Mouse (Mus musculus) myocyte (in vitro differentiated cells): ENCODE measurements around the gene Snrpc. TPM values are rescaled to one million over a fixed set of nuclear protein-coding genes. Genes with fewer than 3 reads are reported as not detected.

ENCODE experiments used
- polyA plus RNA-seq: library from polyadenylated mRNA; unstranded; fragments of >200 nt; fragmentation: generic; extraction: Trizol; gene quantifications from one replicate; pipeline ENCODE4 v1.2.1, GENCODE M21; 2012; ENCODE audit warnings: missing spikeins

The Snrpc gene
- polyA plus RNA-seq, 1 experiment, result 251 TPM

Other genes starting within 250 kb of the Snrpc start
- gene Nudt3, start 214.7 kb upstream of the Snrpc start, polyA plus RNA-seq, result 142 TPM
- not detected for gene RPS10-NUDT3, start 202.9 kb upstream of the Snrpc start, polyA plus RNA-seq
- gene Rps10, start 201.5 kb upstream of the Snrpc start, polyA plus RNA-seq, result 3,606 TPM
- 3.0 TPM for gene Pacsin1, start 182.6 kb upstream of the Snrpc start, polyA plus RNA-seq
- gene Spdef, start 109.2 kb upstream of the Snrpc start, polyA plus RNA-seq, result 0.05 TPM
- 79.4 TPM for gene D17Wsu92e, start 17.5 kb upstream of the Snrpc start, polyA plus RNA-seq
- gene Uhrf1bp1, start 18.3 kb downstream of the Snrpc start, polyA plus RNA-seq, result 16.4 TPM
- 10.0 TPM for gene Anks1, start 71.2 kb downstream of the Snrpc start, polyA plus RNA-seq
- gene Taf11, start 71.7 kb downstream of the Snrpc start, polyA plus RNA-seq, result 28.9 TPM
- gene Tcp11, start 242.5 kb downstream of the Snrpc start, polyA plus RNA-seq, result not detected